Mouse (Mus musculus) embryonic fibroblast, embryonic 13.5 days (primary cell): ENCODE data around the gene Ggta1. TPM values are rescaled to one million over a fixed set of nuclear protein-coding genes. Genes with fewer than 3 reads are reported as not detected.

Source experiments
- H3K27ac ChIP-seq: 2 replicates; pipeline ENCODE4 v1.5.1; 2012; ENCODE audit warnings: low read length, control low read depth, inconsistent platforms; ENCODE audit not compliant: insufficient read depth
- H3K4me1 ChIP-seq: 2 replicates; pipeline ENCODE4 v1.6.1; 2011; ENCODE audit warnings: low read length; ENCODE audit not compliant: control insufficient read depth, insufficient read depth
- H3K4me3 ChIP-seq: 2 replicates; pipeline ENCODE4 v1.5.1; 2011; ENCODE audit warnings: mild to moderate bottlenecking, control low read depth, low read length; ENCODE audit not compliant: insufficient read depth
- CTCF ChIP-seq: IDR thresholded peaks from 2 replicates; pipeline ENCODE4 v1.5.1; 2011; ENCODE audit warnings: mild to moderate bottlenecking, control low read depth, low read length, moderate library complexity, borderline replicate concordance; ENCODE audit not compliant: insufficient read depth
- POLR2A ChIP-seq: IDR thresholded peaks from 2 replicates; pipeline ENCODE4 v1.6.1; 2011; ENCODE audit warnings: low read depth, mild to moderate bottlenecking, control low read depth, low read length, moderate library complexity
- polyA plus RNA-seq: library from polyadenylated mRNA; stranded (reverse); fragments of >200 nt; gene quantifications from 2 replicates; pipeline ENCODE4 v1.2.4, GENCODE M21; 2011; ENCODE audit warnings: low read depth; ENCODE audit not compliant: missing spikeins, insufficient read length

Ggta1 gene
- polyA plus RNA-seq = 58.5 and 77.0 TPM in 2 replicates

DNA sequence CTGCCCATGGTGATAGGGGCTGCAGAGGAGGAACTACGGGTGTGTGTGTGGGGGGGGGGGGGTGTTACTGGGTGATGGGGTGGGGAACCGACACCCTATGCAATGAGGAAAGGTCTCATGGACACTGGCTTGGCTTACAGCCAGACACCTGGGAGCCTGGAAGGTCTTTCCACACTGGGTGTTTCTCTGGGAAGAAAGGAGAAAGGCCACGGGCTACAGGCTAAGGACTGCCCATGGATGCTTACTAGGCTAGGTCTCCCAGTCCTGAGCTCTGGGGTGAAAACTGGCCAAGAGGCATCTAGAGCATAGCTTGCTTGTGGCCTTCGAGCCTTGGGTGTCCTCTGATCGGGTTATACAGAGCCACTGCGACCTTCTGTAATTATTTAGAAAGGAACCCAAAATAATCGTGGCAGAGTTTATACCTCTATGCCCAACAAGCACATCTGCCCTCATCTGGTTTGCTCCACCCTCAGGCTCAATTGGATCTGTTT lies at the start of gene Ggta1:
Ggta1 (minus strand) TSS at position 441 of the 491 bp plus-strand sequence.
- H3K27ac ChIP-seq = peak within 1 kb of the TSS; percentile 96
- peak within 1 kb of the TSS; percentile 68 for H3K4me3 ChIP-seq
- TF ChIP-seq CTCF (no peak), POLR2A (no peak)
- H3K4me1 ChIP-seq = peaks cover 4% of the 10 kb centered on the region; the same call in 1 of the 2 replicates

DNA sequence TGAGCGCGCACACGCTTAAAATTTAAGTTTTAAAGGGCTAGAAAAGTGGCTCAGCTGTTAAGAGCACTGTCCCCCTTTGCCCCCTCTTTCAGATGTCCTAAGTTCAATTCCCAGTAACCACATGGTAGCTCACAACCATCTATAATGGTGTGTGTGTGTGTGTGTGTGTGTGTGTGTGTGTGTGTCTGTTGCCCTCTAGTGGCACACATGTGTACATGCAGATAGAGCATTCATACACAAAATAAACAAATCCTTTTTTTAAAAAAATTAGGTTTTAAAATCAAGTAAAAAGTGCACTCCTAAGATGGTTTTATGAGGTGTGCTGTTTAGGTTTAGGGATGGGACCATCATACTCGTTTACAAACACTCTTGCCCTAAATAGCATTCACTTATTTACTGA lies 49.2 kb upstream of the Ggta1 start:
- Histone ChIP-seq H3K4me1 (peaks cover 18% of the 10 kb centered on the region), H3K27ac (no peak overlapping the region), H3K4me3 (no peak overlapping the region)
- no peak for TF ChIP-seq POLR2A
- TF ChIP-seq CTCF = no peak

DNA sequence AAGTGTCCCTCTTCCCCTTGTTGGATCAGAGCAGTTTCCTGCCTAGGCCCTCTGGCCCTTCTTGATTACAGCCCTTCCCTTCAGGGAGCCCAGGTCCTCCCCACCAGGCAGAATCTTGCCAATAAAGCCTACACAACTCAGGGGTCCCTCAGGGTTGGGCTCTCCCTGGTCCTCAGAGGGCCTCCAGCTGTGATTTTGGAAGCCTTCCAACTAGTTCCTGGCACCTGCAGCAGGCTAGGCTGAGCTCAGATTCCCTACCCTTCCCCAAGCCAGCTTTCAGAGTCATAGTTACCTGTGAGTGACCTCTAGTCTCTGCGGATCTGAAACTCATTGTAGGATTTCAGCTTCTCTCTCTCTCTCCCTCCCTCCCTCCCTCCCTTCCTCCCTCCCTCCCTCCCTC lies 47.9 kb upstream of the Ggta1 start:
- TF ChIP-seq POLR2A (no peak), CTCF (no peak)
- Histone ChIP-seq H3K4me3 (no peak overlapping the region), H3K4me1 (peaks cover 22% of the 10 kb centered on the region), H3K27ac (no peak overlapping the region)

DNA sequence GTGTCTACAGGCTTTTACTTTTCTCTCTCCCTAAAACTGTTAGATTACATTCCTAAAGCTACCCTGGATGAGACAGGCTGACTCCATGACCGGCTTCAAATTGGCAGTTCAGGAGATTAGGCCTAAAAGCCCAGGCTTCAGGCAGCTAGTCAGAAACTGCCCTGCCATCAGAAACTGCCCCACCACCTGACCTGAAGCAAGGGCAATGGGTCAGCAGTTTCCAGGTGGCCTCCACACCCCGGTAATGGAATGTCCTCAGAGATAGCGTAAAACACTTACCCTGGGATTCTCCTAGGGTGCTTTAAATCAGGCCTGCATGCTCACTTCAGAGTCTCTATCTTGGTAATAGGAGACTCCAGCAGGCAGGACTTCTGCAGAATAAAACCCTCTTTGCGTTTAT lies 46.9 kb upstream of the Ggta1 start:
- Histone ChIP-seq H3K4me1 (peaks cover 21% of the 10 kb centered on the region), H3K4me3 (no peak overlapping the region), H3K27ac (no peak overlapping the region)
- TF ChIP-seq POLR2A (no peak), CTCF (no peak)

DNA sequence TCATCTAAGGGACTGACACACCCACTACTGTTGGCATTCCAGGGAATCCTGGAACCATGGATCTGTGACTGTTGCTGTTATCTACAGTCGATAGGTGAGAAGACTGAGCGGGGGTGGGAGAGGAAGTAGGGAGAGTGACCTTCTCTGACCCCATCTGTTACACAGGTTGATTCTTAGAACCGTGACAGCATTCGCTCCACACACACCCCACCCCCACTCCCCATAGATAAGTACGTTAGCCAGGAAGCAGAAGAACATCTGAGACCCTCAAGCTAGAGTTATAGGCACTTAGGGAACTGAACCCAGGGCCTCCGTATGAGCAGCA lies 46.3 kb upstream of the Ggta1 start:
- H3K4me1 ChIP-seq = peaks cover 21% of the 10 kb centered on the region
- TF ChIP-seq CTCF (no peak), POLR2A (no peak)
- no peak overlapping the region for H3K4me3 ChIP-seq
- H3K27ac ChIP-seq = peak overlapping the region; percentile 13; the same call in 1 of the 2 replicates

DNA sequence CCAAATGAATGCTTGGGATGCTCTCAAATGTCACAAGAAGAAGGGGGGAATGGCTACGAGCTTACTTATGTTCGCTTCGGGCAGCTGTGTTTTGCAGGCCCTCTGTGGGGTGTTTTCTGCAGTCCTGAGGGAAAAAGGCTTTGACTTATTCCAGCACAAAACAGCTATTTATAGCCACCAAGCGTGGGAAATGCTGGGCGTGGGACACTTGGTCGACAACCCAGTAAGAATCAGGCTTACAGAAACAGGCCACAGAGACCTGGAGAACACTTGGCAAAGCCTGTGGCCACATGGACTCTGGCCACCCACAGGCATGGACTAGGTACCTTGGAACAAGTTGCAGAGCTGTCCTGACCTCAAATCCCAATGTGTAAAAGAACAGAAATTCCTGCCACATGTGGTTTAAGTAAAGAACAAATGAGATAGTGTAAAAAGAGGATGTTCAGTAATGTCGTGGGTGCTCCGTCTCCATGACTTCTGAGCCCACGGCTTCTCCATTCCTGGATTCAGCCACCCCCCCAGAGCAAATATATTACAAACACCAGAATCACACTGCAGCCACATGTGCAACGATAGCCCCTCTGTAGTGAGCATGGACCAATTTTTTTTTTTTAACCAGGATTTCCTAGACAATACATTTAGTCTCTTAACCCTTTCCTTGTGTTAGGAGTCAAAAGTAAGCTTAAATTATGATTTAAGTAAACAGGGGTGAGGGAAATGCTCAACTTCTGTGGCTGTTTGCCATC lies 45.7 kb upstream of the Ggta1 start:
- TF ChIP-seq POLR2A (no peak), CTCF (no peak)
- H3K4me3 ChIP-seq = no peak overlapping the region
- H3K27ac ChIP-seq = peak overlapping the region; percentile 53
- H3K4me1 ChIP-seq = peaks cover 23% of the 10 kb centered on the region

DNA sequence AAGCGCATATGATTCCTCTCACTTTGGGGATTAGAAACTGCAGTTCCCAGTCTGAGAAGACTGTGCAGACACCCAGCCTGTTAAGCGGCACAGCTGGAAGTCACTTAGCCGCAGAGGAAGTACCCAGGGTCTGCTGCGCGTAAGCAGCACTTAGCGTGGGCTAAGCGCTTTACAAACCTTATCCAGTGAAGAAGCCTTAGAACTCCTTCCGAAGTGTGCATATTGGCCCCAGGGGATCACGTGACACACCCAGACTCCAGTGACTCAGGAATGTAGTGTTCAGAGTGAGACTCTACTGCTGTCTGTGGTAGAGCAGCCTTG lies 44.1 kb upstream of the Ggta1 start:
- H3K27ac ChIP-seq = no peak overlapping the region
- peaks cover 18% of the 10 kb centered on the region for H3K4me1 ChIP-seq
- TF ChIP-seq POLR2A (no peak), CTCF (no peak)
- no peak overlapping the region for H3K4me3 ChIP-seq

DNA sequence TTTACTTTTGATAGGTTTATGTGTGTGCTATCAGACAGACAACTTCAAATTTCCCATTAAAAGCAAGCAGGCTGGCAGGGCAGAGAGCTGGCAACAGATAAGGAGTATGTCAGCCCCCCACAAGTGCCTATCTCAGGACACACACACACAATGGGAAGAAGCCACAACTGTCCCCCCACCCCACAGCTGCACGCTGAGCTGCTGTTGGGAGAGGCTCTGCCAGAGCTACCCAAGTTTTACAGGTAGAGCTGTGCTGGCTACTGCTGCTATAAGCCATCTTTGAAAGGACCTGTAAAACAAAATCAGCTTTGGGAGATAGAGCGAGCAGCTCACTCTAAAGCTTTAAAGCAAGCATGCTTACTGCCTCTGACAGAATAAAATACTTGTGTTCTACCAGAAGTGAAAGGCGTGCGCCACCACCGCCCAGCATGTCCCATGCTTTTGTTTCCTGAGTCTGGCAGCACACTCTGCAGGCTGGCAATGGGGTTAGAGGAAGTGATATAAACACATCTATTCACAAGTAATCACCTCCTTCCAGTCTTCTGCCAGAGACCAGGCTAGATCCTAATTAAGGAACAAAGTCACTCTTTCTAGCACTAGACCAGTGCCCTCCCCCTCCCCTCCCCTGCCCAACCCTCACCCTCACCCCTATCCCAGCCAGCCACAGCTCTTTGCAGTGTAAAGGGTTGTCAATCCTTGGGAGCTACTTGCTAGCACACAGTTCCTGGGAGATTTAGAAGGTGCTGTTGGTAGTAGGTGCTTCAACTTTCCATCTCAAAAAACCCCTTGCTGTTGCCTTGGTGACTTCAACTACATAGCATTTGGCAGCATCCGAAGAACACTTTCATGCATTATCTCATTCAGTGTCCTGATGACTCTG lies 43.5 kb upstream of the Ggta1 start:
- no peak overlapping the region for H3K27ac ChIP-seq
- no peak overlapping the region for H3K4me3 ChIP-seq
- TF ChIP-seq POLR2A (no peak), CTCF (no peak)
- peaks cover 18% of the 10 kb centered on the region for H3K4me1 ChIP-seq

DNA sequence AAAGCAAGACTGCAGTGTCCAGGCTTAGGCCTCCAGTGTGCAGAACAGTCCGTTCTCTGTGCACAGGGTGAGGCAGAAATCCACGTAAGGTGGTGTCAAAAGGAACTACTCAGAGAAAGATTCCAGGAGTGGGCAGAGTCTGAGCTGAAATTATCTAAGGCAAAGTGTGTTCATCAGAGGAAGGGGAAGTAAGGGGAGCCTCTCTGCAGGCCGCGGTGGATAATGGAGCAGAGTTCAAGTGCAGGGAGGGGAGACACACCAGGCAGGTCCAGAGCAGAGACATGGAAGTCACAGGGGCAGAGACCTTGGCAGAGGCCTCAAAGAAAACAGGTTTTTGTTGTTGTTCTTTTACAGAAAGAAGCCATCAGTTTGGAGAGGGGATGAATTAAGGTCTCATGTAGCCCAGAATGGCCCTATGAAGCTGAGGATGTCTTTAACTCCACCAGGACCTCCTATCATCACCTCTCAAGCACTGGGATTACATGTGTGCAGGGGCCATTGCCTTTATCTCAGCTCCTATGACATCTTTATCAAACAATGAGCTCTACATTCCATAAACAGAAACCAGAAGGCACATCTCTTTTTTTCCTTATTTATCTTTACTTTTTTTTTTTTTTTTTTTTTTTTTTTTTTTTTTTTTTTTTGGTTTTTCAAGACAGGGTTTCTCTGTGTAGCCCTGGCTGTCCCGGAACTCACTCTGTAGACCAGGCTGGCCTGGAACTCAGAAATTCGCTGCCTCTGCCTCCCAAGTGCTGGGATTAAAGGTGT lies 42.7 kb upstream of the Ggta1 start:
- peaks cover 18% of the 10 kb centered on the region for H3K4me1 ChIP-seq
- no peak overlapping the region for H3K27ac ChIP-seq
- TF ChIP-seq CTCF (no peak), POLR2A (no peak)
- H3K4me3 ChIP-seq = no peak overlapping the region

DNA sequence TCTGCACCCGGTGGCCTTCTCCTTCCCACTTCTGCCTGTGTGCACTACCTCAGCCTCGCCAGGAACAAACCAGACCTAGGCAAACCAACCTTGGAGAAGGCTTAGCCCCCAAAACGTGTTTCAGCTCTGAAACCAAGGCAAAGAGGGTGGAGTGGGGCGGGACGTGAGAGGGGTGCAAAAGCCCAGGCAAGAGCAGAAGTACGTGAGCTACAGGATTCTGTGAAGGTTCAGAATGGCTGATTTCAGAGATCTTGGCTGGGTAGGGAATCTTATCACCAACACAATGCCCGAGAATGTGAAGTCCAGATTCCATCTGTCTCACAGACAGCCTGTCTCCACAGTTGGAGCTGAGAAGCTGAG lies 41.4 kb upstream of the Ggta1 start:
- Histone ChIP-seq H3K27ac (no peak overlapping the region), H3K4me1 (peaks cover 17% of the 10 kb centered on the region), H3K4me3 (no peak overlapping the region)
- no peak for TF ChIP-seq POLR2A
- TF ChIP-seq CTCF = no peak
